Mouse (Mus musculus) bone marrow macrophage, adult 2 months (primary cell): ENCODE measurements at regions not wholly inside any gene's neighbourhood (a gene's known extent, or its start where the extent isn't known, plus 50 kb on each side); places are given as distances from the start of the nearest gene placed in this dataset.

Experiments used
- CTCF ChIP-seq: IDR thresholded peaks from 2 replicates; pipeline ENCODE4 v1.5.1; 2012; ENCODE audit warnings: low read depth, mild to moderate bottlenecking, low read length, moderate library complexity
- POLR2A ChIP-seq: IDR thresholded peaks from 2 replicates; pipeline ENCODE4 v1.6.1; 2012; ENCODE audit warnings: mild to moderate bottlenecking, low read depth, low read length, borderline replicate concordance

- TF ChIP-seq CTCF (no peak), POLR2A (no peak)
Observed at GRCm38 (mm10) chr1:73702428-73702842, 421.8 kb downstream of the Tns1 start.
